Mouse (Mus musculus) G1E (cell line): Measurements from ENCODE around the gene Dyx1c1. TPM values are rescaled to one million over a fixed set of nuclear protein-coding genes. Genes with fewer than 3 reads are reported as not detected.

Experiments used
- ATAC-seq: 2 replicates; pipeline ENCODE4 v1.8.0; 2016; ENCODE audit warnings: mild to moderate bottlenecking; ENCODE audit not compliant: insufficient number of reproducible peaks, poor library complexity, low FRiP score, severe bottlenecking; ENCODE audit errors: extremely low read depth
- DNase-seq: peaks from one replicate; pipeline ENCODE4 v3.0.0; 2012; ENCODE audit warnings: low spot score
- H3K27me3 ChIP-seq: 2 replicates; pipeline ENCODE4 v1.6.1; 2012; ENCODE audit warnings: mild to moderate bottlenecking, low read length, inconsistent platforms; ENCODE audit not compliant: insufficient read depth
- H3K36me3 ChIP-seq: replicated peaks from 2 replicates; pipeline ENCODE3; 2012; ENCODE audit warnings: mild to moderate bottlenecking, inconsistent platforms
- H3K4me1 ChIP-seq: 2 replicates; pipeline ENCODE4 v1.6.1; 2012; ENCODE audit warnings: low read depth, low read length, inconsistent platforms, mixed read lengths; ENCODE audit not compliant: insufficient read depth
- H3K4me3 ChIP-seq: 2 replicates; pipeline ENCODE4 v1.5.1; 2012; ENCODE audit warnings: low read depth, mild to moderate bottlenecking, inconsistent platforms, low read length, moderate library complexity, mixed read lengths
- H3K9me3 ChIP-seq: replicated peaks from 2 replicates; pipeline ENCODE4 v1.6.1; 2012; ENCODE audit warnings: inconsistent platforms
- CTCF ChIP-seq: IDR thresholded peaks from 2 replicates; pipeline ENCODE4 v1.5.1; 2012; ENCODE audit warnings: low read depth, low read length, inconsistent platforms, mixed read lengths
- GATA1 ChIP-seq: IDR thresholded peaks from 2 replicates; pipeline ENCODE4 v1.6.1; 2012; ENCODE audit warnings: borderline replicate concordance, low read length, inconsistent platforms, mixed read lengths
- GATA2 ChIP-seq: IDR thresholded peaks from 2 replicates; pipeline ENCODE4 v1.6.1; 2012; ENCODE audit warnings: low read depth, low read length, inconsistent platforms, borderline replicate concordance
- POLR2AphosphoS5 ChIP-seq: IDR thresholded peaks from 2 replicates; pipeline ENCODE4 v1.6.1; 2012; ENCODE audit warnings: low read depth, low read length, inconsistent platforms; ENCODE audit not compliant: insufficient replicate concordance
- TAL1 ChIP-seq: conservative IDR thresholded peaks from 2 replicates; pipeline ENCODE4 v1.6.1; 2012; ENCODE audit warnings: low read depth, low read length, inconsistent platforms, mixed read lengths
- polyA plus RNA-seq: library from polyadenylated mRNA; stranded (reverse); fragments of >175 nt; gene quantifications from 2 replicates; pipeline ENCODE4 v1.2.3, GENCODE M21; 2012
- total RNA-seq, 2 experiments: library from RNA; stranded (forward) in 1 of 2; stranded (reverse) in 1 of 2; fragments of 200-1000 nt in 1 of 2; fragments of >200 nt in 1 of 2; fragmentation: Nextera tagmentation in 1 of 2; gene quantifications; 2 replicates each; pipeline ENCODE4 v1.2.3; 2014 to 2017

Gene Dyx1c1
- total and polyA plus RNA-seq, 3 experiments, result 0.22 to 1.9 TPM; not detected in 1

DNA sequence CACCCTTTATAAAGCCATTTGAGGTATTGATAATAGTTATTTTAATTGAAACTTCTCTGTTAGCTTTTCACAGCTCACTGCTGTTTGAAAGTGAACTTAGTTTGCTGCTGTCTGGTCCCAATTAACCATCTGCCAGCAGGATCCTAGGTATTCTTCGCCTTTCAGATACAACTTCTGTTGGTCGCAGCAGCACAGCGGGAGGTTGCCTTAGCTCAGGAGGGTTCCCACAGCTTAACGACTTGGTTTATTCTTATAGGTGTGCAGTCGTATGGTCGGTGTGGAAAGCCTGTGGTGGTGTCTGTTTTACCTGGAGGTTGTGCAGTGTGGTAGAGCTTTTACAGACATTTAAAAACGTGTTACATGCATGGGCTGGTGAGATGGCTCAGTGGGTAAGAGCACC, 38.2 kb downstream of the Dyx1c1 start:
- ATAC-seq (no peak), DNase-seq (no peak)
- no peak for TF ChIP-seq GATA1
- TF ChIP-seq POLR2AphosphoS5, result no peak
- TF ChIP-seq TAL1, result no peak
- TF ChIP-seq GATA2, result no peak
- no peak for TF ChIP-seq CTCF
- no peak overlapping the region for H3K4me3 ChIP-seq
- no peaks in the 10 kb centered on the region for H3K9me3 ChIP-seq
- no peaks in the 10 kb centered on the region for H3K4me1 ChIP-seq
- peaks cover 10% of the 10 kb centered on the region for H3K36me3 ChIP-seq
- H3K27me3 ChIP-seq, result no peaks in the 10 kb centered on the region

DNA sequence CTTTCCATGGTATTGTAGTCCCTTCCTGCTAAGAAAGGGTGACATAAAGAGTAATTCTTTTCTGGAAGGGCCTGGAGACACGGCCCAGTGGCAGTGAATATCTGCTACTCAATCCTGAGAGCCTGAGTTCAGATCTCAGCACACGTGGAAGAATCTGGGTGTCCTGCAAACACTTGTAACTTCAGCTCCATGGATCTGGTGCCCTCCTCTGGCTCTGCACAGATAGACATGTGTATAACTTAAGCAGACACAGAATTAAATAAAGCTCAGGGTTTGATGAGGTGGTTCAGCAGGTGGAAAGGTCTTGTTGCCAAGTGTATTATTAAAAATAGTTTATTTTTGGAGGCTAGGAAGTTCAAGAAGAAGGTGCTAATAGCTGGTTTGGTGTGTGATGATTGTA, 41.9 kb downstream of the Dyx1c1 start:
- no peak for DNase-seq
- H3K27me3 ChIP-seq, result no peaks in the 10 kb centered on the region
- no peak overlapping the region for H3K4me3 ChIP-seq
- no peaks in the 10 kb centered on the region for H3K4me1 ChIP-seq
- H3K36me3 ChIP-seq, result peaks cover 26% of the 10 kb centered on the region
- ATAC-seq, result no peak
- H3K9me3 ChIP-seq, result no peaks in the 10 kb centered on the region
- no peak for TF ChIP-seq GATA1
- no peak for TF ChIP-seq GATA2
- no peak for TF ChIP-seq TAL1
- TF ChIP-seq CTCF, result no peak
- no peak for TF ChIP-seq POLR2AphosphoS5

DNA sequence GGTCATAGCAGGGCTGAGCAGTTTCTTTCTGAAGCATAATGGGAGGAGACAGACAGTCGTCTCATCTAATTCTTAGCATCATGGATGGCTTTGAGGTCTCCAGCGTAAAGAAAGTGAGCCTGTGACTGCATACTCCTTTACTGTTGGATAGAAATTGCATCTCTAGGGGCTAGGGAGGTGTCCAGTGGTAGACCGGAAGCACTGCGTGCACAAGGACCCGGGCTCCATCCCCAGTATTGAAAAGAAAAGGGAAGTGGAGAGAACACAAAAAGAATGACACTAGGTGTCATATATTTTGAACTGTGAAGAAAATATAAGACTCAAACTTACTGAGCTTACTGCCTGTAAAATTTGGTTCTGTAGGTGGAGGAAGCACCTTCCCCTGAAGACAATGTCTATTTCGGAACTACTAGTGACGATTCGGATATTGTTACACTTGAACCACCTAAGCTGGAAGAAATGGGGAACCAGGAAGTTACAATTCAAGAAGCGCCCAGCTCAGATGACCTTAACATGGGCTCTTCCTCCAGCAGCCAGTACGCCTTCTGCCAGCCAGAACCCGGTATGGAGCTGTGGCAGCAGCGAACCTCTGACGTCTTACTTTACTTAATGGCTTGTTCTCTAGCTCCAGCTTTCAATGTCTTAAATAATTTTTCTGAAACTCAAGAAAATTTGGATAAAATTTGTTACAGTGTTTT, 42.9 kb downstream of the Dyx1c1 start:
- Histone ChIP-seq H3K4me3 (no peak overlapping the region), H3K4me1 (no peaks in the 10 kb centered on the region), H3K9me3 (no peaks in the 10 kb centered on the region), H3K36me3 (peaks cover 33% of the 10 kb centered on the region), H3K27me3 (no peaks in the 10 kb centered on the region)
- TF ChIP-seq CTCF (no peak), POLR2AphosphoS5 (no peak), GATA1 (no peak), TAL1 (no peak), GATA2 (no peak)
- ATAC-seq, result no peak
- no peak for DNase-seq

DNA sequence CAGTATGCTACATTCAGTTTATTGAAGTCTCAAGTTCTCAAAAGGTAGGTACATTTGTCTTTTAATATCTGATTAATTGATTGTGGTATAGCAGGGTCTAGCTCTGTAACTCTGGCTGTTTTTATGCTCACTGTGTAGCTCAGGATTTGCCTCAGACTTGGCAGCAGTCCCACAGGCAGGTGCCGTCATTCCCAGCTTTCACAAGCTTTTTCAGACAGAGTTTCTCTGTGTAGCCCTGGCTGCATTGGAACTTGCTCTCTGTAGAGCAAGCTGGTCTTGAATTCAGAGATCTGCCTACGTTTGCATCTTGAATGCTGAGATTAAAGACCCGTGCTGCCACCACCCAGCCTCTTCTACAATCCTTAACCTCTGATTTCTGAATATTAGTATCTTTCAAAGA, 43.6 kb downstream of the Dyx1c1 start:
- no peaks in the 10 kb centered on the region for H3K27me3 ChIP-seq
- peaks cover 36% of the 10 kb centered on the region for H3K36me3 ChIP-seq
- no peak for ATAC-seq
- no peak for TF ChIP-seq POLR2AphosphoS5
- H3K4me1 ChIP-seq, result no peaks in the 10 kb centered on the region
- H3K9me3 ChIP-seq, result no peaks in the 10 kb centered on the region
- no peak overlapping the region for H3K4me3 ChIP-seq
- DNase-seq, result no peak

DNA sequence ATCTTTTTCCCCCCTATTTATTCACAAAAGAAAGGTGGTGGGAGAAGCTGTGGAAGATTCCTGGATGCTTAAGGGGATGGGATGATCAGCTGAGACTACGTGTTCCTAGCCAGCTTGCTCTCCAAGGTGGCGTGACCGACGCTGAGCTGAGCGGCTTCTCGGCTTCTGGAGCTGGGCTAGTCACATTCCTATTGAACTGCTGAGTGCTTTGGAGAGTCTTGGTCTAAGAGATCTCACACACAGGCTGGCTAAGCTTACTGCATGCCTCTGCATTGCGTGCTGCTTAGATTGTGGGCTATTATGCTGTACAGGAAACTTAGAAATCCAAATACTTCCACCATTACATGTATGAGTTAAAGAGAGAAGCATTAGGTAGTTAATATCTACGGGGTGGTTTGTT, 45.5 kb downstream of the Dyx1c1 start:
- Histone ChIP-seq H3K36me3 (peaks cover 33% of the 10 kb centered on the region), H3K4me3 (no peak overlapping the region), H3K4me1 (no peaks in the 10 kb centered on the region), H3K27me3 (no peaks in the 10 kb centered on the region), H3K9me3 (no peaks in the 10 kb centered on the region)
- DNase-seq, result no peak
- no peak for ATAC-seq
- no peak for TF ChIP-seq GATA2
- TF ChIP-seq POLR2AphosphoS5, result no peak
- TF ChIP-seq CTCF, result no peak
- no peak for TF ChIP-seq TAL1
- TF ChIP-seq GATA1, result no peak

DNA sequence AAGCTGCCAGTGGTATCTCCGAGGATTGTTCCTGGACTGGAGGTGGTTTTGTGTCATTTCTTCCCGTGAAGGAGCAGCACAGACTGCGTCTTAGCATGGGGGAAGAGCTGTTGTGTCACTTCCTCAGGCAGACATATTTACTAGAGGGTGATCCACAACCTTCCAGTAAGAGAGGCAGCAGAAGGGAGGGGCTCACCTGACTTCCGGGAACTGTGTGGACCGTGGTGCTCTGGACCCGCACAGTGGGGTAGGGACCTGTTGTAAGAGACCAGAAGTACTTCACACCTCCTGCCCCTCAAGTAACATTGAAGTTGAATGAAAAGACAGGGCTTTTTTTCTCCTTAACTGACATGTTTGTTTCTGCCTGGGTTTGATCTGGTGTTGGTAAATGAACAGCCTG, 46.5 kb downstream of the Dyx1c1 start:
- ATAC-seq (no peak), DNase-seq (no peak)
- no peak overlapping the region for H3K4me3 ChIP-seq
- no peaks in the 10 kb centered on the region for H3K4me1 ChIP-seq
- TF ChIP-seq POLR2AphosphoS5 (no peak), GATA1 (no peak), GATA2 (no peak), CTCF (no peak), TAL1 (no peak)
- no peaks in the 10 kb centered on the region for H3K27me3 ChIP-seq
- no peaks in the 10 kb centered on the region for H3K9me3 ChIP-seq
- peaks cover 39% of the 10 kb centered on the region for H3K36me3 ChIP-seq
